Mouse (Mus musculus) testis, adult 2 months (tissue): ENCODE results near the gene Psmc3ip. TPM values are rescaled to one million over a fixed set of nuclear protein-coding genes. Genes with fewer than 3 reads are reported as not detected.

Experiments
- H3K27ac ChIP-seq: fragments of 200-500 bp; 2 replicates; pipeline ENCODE4 v1.5.1; 2012; ENCODE audit warnings: low read depth, low read length; ENCODE audit not compliant: control insufficient read depth, insufficient read depth
- H3K27me3 ChIP-seq: fragments of 200-500 bp; 2 replicates; pipeline ENCODE4 v1.6.1; 2012; ENCODE audit warnings: mild to moderate bottlenecking, low read length, moderate library complexity; ENCODE audit not compliant: control insufficient read depth, insufficient read depth
- H3K36me3 ChIP-seq: fragments of 200-500 bp; 2 replicates; pipeline ENCODE4 v1.6.1; 2012; ENCODE audit warnings: mild to moderate bottlenecking, low read length; ENCODE audit not compliant: control insufficient read depth, insufficient read depth
- H3K4me1 ChIP-seq: fragments of 200-500 bp; 2 replicates; pipeline ENCODE4 v1.6.1; 2012; ENCODE audit warnings: low read length; ENCODE audit not compliant: control insufficient read depth, insufficient read depth
- H3K4me3 ChIP-seq: fragments of 200-500 bp; 2 replicates; pipeline ENCODE4 v1.5.1; 2012; ENCODE audit warnings: low read depth, mild to moderate bottlenecking, low read length, moderate library complexity, mixed read lengths; ENCODE audit not compliant: control insufficient read depth
- CTCF ChIP-seq: fragments of 200-500 bp; IDR thresholded peaks from 2 replicates; pipeline ENCODE4 v1.5.1; 2012; ENCODE audit warnings: low read depth, mild to moderate bottlenecking, inconsistent platforms, low read length, moderate library complexity; ENCODE audit not compliant: control insufficient read depth, insufficient read depth, insufficient replicate concordance
- POLR2A ChIP-seq: fragments of 200-500 bp; IDR thresholded peaks from 2 replicates; pipeline ENCODE4 v1.6.1; 2012; ENCODE audit warnings: low read depth, mild to moderate bottlenecking, inconsistent platforms, low read length, moderate library complexity; ENCODE audit not compliant: control insufficient read depth
- polyA plus RNA-seq: library from polyadenylated mRNA; depleted of rRNA; stranded (reverse); fragments of >200 nt; gene quantifications from 2 replicates; pipeline ENCODE4 v1.2.3, GENCODE M21; 2012; rRNA removed

Psmc3ip gene
- 77.6 and 77.9 TPM in 2 replicates for polyA plus RNA-seq

GRCm38 (mm10) chr11:101095314-101096024 is at the start of gene Psmc3ip:
Gene Psmc3ip (minus strand): TSS chr11:101095436.
- H3K4me3 ChIP-seq, result peak within 1 kb of the TSS; percentile 97
- H3K27ac ChIP-seq, result peak within 1 kb of the TSS; percentile 94
- no peaks in the 10 kb centered on the region; the same call in none of the 2 replicates for H3K4me1 ChIP-seq
- H3K27me3 ChIP-seq, result no peaks in the 10 kb centered on the region
- peaks cover 9% of the 10 kb centered on the region for H3K36me3 ChIP-seq
- TF ChIP-seq POLR2A, result peak; percentile 85
- TF ChIP-seq CTCF, result peak; percentile 67; the same call in 1 of the 2 replicates

GRCm38 (mm10) chr11:101143338-101144225 is 48.3 kb upstream of the Psmc3ip start:
- Histone ChIP-seq H3K27me3 (0 out of 2 replicates have a peak, but pooled peaks cover 3% of the 10 kb centered on the region), H3K4me1 (peaks cover 11% of the 10 kb centered on the region), H3K4me3 (peak overlapping the region; percentile 63), H3K36me3 (no peaks in the 10 kb centered on the region), H3K27ac (no peak overlapping the region)
- TF ChIP-seq CTCF (no peak), POLR2A (peak; percentile 35; the same call in 1 of the 2 replicates)

GRCm38 (mm10) chr11:101142215-101142967 is 47.2 kb upstream of the Psmc3ip start:
- 0 out of 2 replicates have a peak, but pooled peaks cover 3% of the 10 kb centered on the region for H3K27me3 ChIP-seq
- no peaks in the 10 kb centered on the region for H3K36me3 ChIP-seq
- H3K4me1 ChIP-seq, result peaks cover 13% of the 10 kb centered on the region
- no peak overlapping the region for H3K27ac ChIP-seq
- H3K4me3 ChIP-seq, result no peak overlapping the region
- TF ChIP-seq POLR2A (no peak), CTCF (no peak)

- Histone ChIP-seq H3K4me3 (no peak overlapping the region), H3K36me3 (no peaks in the 10 kb centered on the region), H3K4me1 (peaks cover 9% of the 10 kb centered on the region), H3K27me3 (0 out of 2 replicates have a peak, but pooled peaks cover 3% of the 10 kb centered on the region), H3K27ac (no peak overlapping the region)
- TF ChIP-seq CTCF (no peak), POLR2A (no peak)
These were observed 45.9 kb upstream of the Psmc3ip start for GRCm38 (mm10) chr11:101141088-101141487.

GRCm38 (mm10) chr11:101140164-101140819 is 45.1 kb upstream of the Psmc3ip start:
- no peaks in the 10 kb centered on the region for H3K36me3 ChIP-seq
- TF ChIP-seq CTCF (no peak), POLR2A (no peak)
- H3K27me3 ChIP-seq, result 0 out of 2 replicates have a peak, but pooled peaks cover 3% of the 10 kb centered on the region
- H3K4me3 ChIP-seq, result peak overlapping the region; percentile 43
- peaks cover 9% of the 10 kb centered on the region for H3K4me1 ChIP-seq
- no peak overlapping the region for H3K27ac ChIP-seq

- Histone ChIP-seq H3K4me1 (peaks cover 5% of the 10 kb centered on the region), H3K4me3 (no peak overlapping the region), H3K27me3 (0 out of 2 replicates have a peak, but pooled peaks cover 3% of the 10 kb centered on the region), H3K36me3 (no peaks in the 10 kb centered on the region), H3K27ac (no peak overlapping the region)
- TF ChIP-seq CTCF (no peak), POLR2A (no peak)
These were observed 43.4 kb upstream of the Psmc3ip start for GRCm38 (mm10) chr11:101138536-101139181.
